Mouse (Mus musculus): ENCODE measurements at regions not wholly inside any gene's neighbourhood (a gene's known extent, or its start where the extent isn't known, plus 50 kb on each side); places are given as distances from the start of the nearest gene placed in this dataset.

- TF ChIP-seq EP300 (IDR thresholded peaks at IDR 0.05; ENCODE audit: low read depth) (no peak), CTCF (IDR thresholded peaks at IDR 0.05; ENCODE audit: low read depth) (no peak)
Measured at GRCm38 (mm10) chr10:21678372-21678771, 85.4 kb downstream of the 1700020N01Rik start.

All from liver, embryonic 14.5 days (tissue).